Mouse (Mus musculus) brain, embryonic 14.5 days (tissue): ENCODE data around the gene Hnrnpdl.

Experiments used
- CTCF ChIP-seq: fragments of 200-500 bp; IDR thresholded peaks from 2 replicates; pipeline ENCODE4 v1.5.1; 2012; ENCODE audit warnings: inconsistent platforms, mild to moderate bottlenecking, moderate library complexity, borderline replicate concordance; ENCODE audit not compliant: insufficient read depth, insufficient read length; ENCODE audit errors: extremely low read depth
- POLR2A ChIP-seq: fragments of 200-500 bp; IDR thresholded peaks from 2 replicates; pipeline ENCODE4 v1.6.1; 2012; ENCODE audit warnings: mild to moderate bottlenecking, inconsistent platforms, borderline replicate concordance; ENCODE audit not compliant: poor library complexity, insufficient read depth, insufficient read length, severe bottlenecking; ENCODE audit errors: extremely low read depth

- TF ChIP-seq POLR2A (no peak), CTCF (no peak)
Measured at GRCm38 (mm10) chr5:100042467-100042866, 3.0 kb upstream of the Hnrnpdl start.
